In the genomic region with DNA sequence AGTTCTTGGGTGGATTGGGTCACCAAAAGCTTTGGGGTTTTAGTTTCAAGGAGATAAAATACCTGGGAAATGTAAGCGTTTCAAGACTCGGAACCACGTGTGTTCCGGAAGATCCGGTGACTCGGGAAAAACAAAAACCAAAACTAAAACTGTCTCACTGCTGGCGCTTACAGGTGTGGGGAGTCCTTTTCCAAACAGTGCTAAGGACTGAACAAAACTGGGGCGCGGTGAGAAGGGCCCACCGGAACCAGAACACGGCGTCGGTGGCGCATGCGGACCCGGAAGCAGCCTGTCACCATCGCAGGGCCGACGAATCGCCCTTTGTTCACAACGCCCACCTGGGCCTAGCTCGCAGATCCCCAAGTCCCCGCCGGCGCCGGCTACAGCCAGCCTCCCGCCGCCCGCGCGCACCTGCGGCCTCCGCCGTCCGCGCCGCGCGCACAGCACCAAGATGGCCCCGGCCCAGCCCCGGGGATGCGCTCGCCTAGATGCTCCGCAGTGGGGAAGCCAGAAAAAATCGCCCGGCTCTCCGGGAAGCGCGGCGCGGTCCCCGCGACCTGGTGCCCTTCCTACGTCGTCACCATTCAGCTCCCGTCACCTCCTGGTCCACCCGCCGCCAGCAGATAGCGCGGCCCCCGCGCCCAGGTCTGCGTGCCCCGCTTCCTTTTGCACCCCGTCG, we compare ENCODE assay signal across 8 mouse cellular contexts. TPM values are rescaled to one million over a fixed set of nuclear protein-coding genes. Genes with fewer than 3 reads are reported as not detected.
A peak's percentile ranks its signal among the peaks of the same experiment; 100 is the strongest.
DNase-seq lines count a peak whose midpoint lies in the region; ATAC-seq and TF ChIP-seq lines count a peak whose summit lies in the region.

No protein-coding gene starts in this region.

- H3K4me2 ChIP-seq in kidney, embryonic 16.5 days (replicated peaks; ENCODE audit: low read depth, low read length): peak overlapping the region; percentile 91
- H3K4me2 ChIP-seq in liver, postnatal 0 days (ENCODE audit: low read depth, low read length): peak overlapping the region; percentile 99
- peak overlapping the region; percentile 80 for H3K4me2 ChIP-seq in neural tube, embryonic 13.5 days

- peak overlapping the region; percentile 98 for H3K4me3 ChIP-seq in kidney, embryonic 16.5 days (ENCODE audit: low read length)
- peak overlapping the region; percentile 97 for H3K4me3 ChIP-seq in liver, postnatal 0 days (ENCODE audit: low read depth, low read length)
- H3K4me3 ChIP-seq in neural tube, embryonic 13.5 days: peak overlapping the region; percentile 97

- TF ChIP-seq CTCF in brain, embryonic 14.5 days (IDR thresholded peaks at IDR 0.05; ENCODE audit: borderline replicate concordance, extremely low read depth, insufficient read depth, insufficient read length): no peak
- TF ChIP-seq CTCF in liver, postnatal 0 days (IDR thresholded peaks at IDR 0.05; ENCODE audit: low read depth): no peak

- no peaks in the 10 kb centered on the region for H3K27me3 ChIP-seq in kidney, embryonic 16.5 days (ENCODE audit: insufficient read depth, low read length)
- H3K27me3 ChIP-seq in liver, postnatal 0 days (ENCODE audit: insufficient read depth, low read length): no peaks in the 10 kb centered on the region
- H3K27me3 ChIP-seq in neural tube, embryonic 13.5 days: no peaks in the 10 kb centered on the region

- TF ChIP-seq EP300 in liver, postnatal 0 days (IDR thresholded peaks at IDR 0.05; ENCODE audit: low read depth): no peak

- no peak for TF ChIP-seq POLR2A in brain, embryonic 14.5 days (IDR thresholded peaks at IDR 0.05; ENCODE audit: borderline replicate concordance, extremely low read depth, insufficient read depth, insufficient read length, poor library complexity, severe bottlenecking)

- peak; percentile 56 for DNase-seq in retina, embryonic 14.5 days (ENCODE audit: low spot score)
- DNase-seq in retina, postnatal 1 day: no peak
- DNase-seq in brain, embryonic 14.5 days (ENCODE audit: low read depth): peak; percentile 67
- peak; percentile 65 for DNase-seq in liver, postnatal 0 days
- DNase-seq in urinary bladder, adult 18-20 months (ENCODE audit: low spot score in 2 of 2): no peak

- H3K9ac ChIP-seq in kidney, embryonic 16.5 days (replicated peaks; ENCODE audit: low read length): peak overlapping the region; percentile 93
- peak overlapping the region; percentile 94 for H3K9ac ChIP-seq in liver, postnatal 0 days (replicated peaks)
- H3K9ac ChIP-seq in neural tube, embryonic 13.5 days: peak overlapping the region; percentile 94

- H3K36me3 ChIP-seq in kidney, embryonic 16.5 days (ENCODE audit: insufficient read depth, low read length): peaks cover 24% of the 10 kb centered on the region
- peaks cover 26% of the 10 kb centered on the region for H3K36me3 ChIP-seq in liver, postnatal 0 days (replicated peaks; ENCODE audit: insufficient read depth, low read length)
- H3K36me3 ChIP-seq in neural tube, embryonic 13.5 days: peaks cover 37% of the 10 kb centered on the region

- no peaks in the 10 kb centered on the region for H3K9me3 ChIP-seq in kidney, embryonic 16.5 days (ENCODE audit: low read length)
- no peaks in the 10 kb centered on the region for H3K9me3 ChIP-seq in liver, postnatal 0 days (ENCODE audit: low read length)
- no peaks in the 10 kb centered on the region for H3K9me3 ChIP-seq in neural tube, embryonic 13.5 days

- peak overlapping the region; percentile 92 for H3K27ac ChIP-seq in kidney, embryonic 16.5 days (ENCODE audit: low read length)
- H3K27ac ChIP-seq in liver, postnatal 0 days (ENCODE audit: low read depth): peak overlapping the region; percentile 98
- peak overlapping the region; percentile 99 for H3K27ac ChIP-seq in neural tube, embryonic 13.5 days (replicated peaks)

- ATAC-seq in granulocyte monocyte progenitor cell, adult 5-6 weeks (replicated peaks; ENCODE audit: poor library complexity, severe bottlenecking): 0 out of 2 replicates have a peak, but pooled peaks have one; percentile 1
- peak; percentile 40 for ATAC-seq in kidney, embryonic 16.5 days (ENCODE audit: low FRiP score, low TSS enrichment)
- ATAC-seq in liver, postnatal 0 days: peak; percentile 64
- peak; percentile 55 for ATAC-seq in neural tube, embryonic 13.5 days (ENCODE audit: low read depth)

- under 1% methylated on average over 63 of the region's 66 CpGs for WGBS in kidney, embryonic 16.5 days
- under 1% methylated on average over 66 of the region's 66 CpGs for WGBS in liver, postnatal 0 days (ENCODE audit: insufficient replicate concordance)
- under 1% methylated on average over 66 of the region's 66 CpGs for WGBS in neural tube, embryonic 13.5 days

- peaks cover 35% of the 10 kb centered on the region for H3K4me1 ChIP-seq in kidney, embryonic 16.5 days (ENCODE audit: insufficient read depth, low read length)
- H3K4me1 ChIP-seq in liver, postnatal 0 days (ENCODE audit: insufficient read depth): peaks cover 22% of the 10 kb centered on the region
- peaks cover 50% of the 10 kb centered on the region for H3K4me1 ChIP-seq in neural tube, embryonic 13.5 days (replicated peaks)

RNA-seq across cellular contexts. Expression of a gene that starts 0.5 kb away (rescaled TPM):
- polyA plus RNA-seq in brain, embryonic 14.5 days (2012; rRNA removed): 324 and 394 TPM in 2 replicates
- 385 and 398 TPM in 2 replicates for total RNA-seq in granulocyte monocyte progenitor cell, adult 5-6 weeks (2014; fragmentation: Nextera tagmentation)
- 503 and 523 TPM in 2 replicates for total RNA-seq in granulocyte monocyte progenitor cell, adult 5-6 weeks (2017)
- polyA plus RNA-seq in kidney, embryonic 16.5 days (2015; fragmentation: Nextera tagmentation; extraction: Ambion mirVana): 619 and 638 TPM in 2 replicates
- polyA plus RNA-seq in liver, postnatal 0 days (2015; fragmentation: Nextera tagmentation; extraction: Ambion mirVana): 264 and 278 TPM in 2 replicates
- polyA plus RNA-seq in neural tube, embryonic 13.5 days (2015; fragmentation: Nextera tagmentation; extraction: Ambion mirVana): 695 and 718 TPM in 2 replicates

RNA-seq across cellular contexts. Expression of a gene that starts 0.6 kb away (rescaled TPM):
- polyA plus RNA-seq in brain, embryonic 14.5 days (2012; rRNA removed): 50.2 and 73.1 TPM in 2 replicates
- total RNA-seq in granulocyte monocyte progenitor cell, adult 5-6 weeks (2014; fragmentation: Nextera tagmentation): 3.2 and 7.7 TPM in 2 replicates
- total RNA-seq in granulocyte monocyte progenitor cell, adult 5-6 weeks (2017): 2.4 and 3.6 TPM in 2 replicates
- polyA plus RNA-seq in kidney, embryonic 16.5 days (2015; fragmentation: Nextera tagmentation; extraction: Ambion mirVana): 7.0 and 7.4 TPM in 2 replicates
- polyA plus RNA-seq in liver, postnatal 0 days (2015; fragmentation: Nextera tagmentation; extraction: Ambion mirVana): 0.50 and 0.62 TPM in 2 replicates
- 44.8 and 45.2 TPM in 2 replicates for polyA plus RNA-seq in neural tube, embryonic 13.5 days (2015; fragmentation: Nextera tagmentation; extraction: Ambion mirVana)

RNA-seq across cellular contexts. Expression of a gene that starts 16.9 kb away (rescaled TPM):
- 177 TPM in 2 replicates for polyA plus RNA-seq in brain, embryonic 14.5 days (2012; rRNA removed)
- total RNA-seq in granulocyte monocyte progenitor cell, adult 5-6 weeks (2014; fragmentation: Nextera tagmentation): 11.6 and 17.2 TPM in 2 replicates
- 20.2 and 22.3 TPM in 2 replicates for total RNA-seq in granulocyte monocyte progenitor cell, adult 5-6 weeks (2017)
- 4.8 and 7.0 TPM in 2 replicates for polyA plus RNA-seq in kidney, embryonic 16.5 days (2015; fragmentation: Nextera tagmentation; extraction: Ambion mirVana)
- 1.6 and 1.7 TPM in 2 replicates for polyA plus RNA-seq in liver, postnatal 0 days (2015; fragmentation: Nextera tagmentation; extraction: Ambion mirVana)
- 19.7 and 20.6 TPM in 2 replicates for polyA plus RNA-seq in neural tube, embryonic 13.5 days (2015; fragmentation: Nextera tagmentation; extraction: Ambion mirVana)

RNA-seq across cellular contexts. Expression of a gene that starts 28.7 kb away (rescaled TPM):
- polyA plus RNA-seq in brain, embryonic 14.5 days (2012; rRNA removed): 36.3 and 39.7 TPM in 2 replicates
- total RNA-seq in granulocyte monocyte progenitor cell, adult 5-6 weeks (2014; fragmentation: Nextera tagmentation): 15.8 and 17.7 TPM in 2 replicates
- total RNA-seq in granulocyte monocyte progenitor cell, adult 5-6 weeks (2017): 13.1 and 19.1 TPM in 2 replicates
- 27.3 and 29.6 TPM in 2 replicates for polyA plus RNA-seq in kidney, embryonic 16.5 days (2015; fragmentation: Nextera tagmentation; extraction: Ambion mirVana)
- polyA plus RNA-seq in liver, postnatal 0 days (2015; fragmentation: Nextera tagmentation; extraction: Ambion mirVana): 9.6 and 9.8 TPM in 2 replicates
- 31.5 and 32.9 TPM in 2 replicates for polyA plus RNA-seq in neural tube, embryonic 13.5 days (2015; fragmentation: Nextera tagmentation; extraction: Ambion mirVana)

Comparison
In these comparisons a context has a peak if more than half of its experiments do, and no peak if none do; other contexts are left out.
1. DNase-seq: peak in retina, embryonic 14.5 days (single experiment), brain, embryonic 14.5 days (single experiment) and liver, postnatal 0 days (single experiment); none in retina, postnatal 1 day (single experiment) and urinary bladder, adult 18-20 months (0 of 2).
2. ATAC-seq: peak in every context shown above with its lines; median percentile 64 in liver, postnatal 0 days; 55 in neural tube, embryonic 13.5 days; 40 in kidney, embryonic 16.5 days; 1 in granulocyte monocyte progenitor cell, adult 5-6 weeks.
3. Peak in every context shown above with its lines, with median percentiles within 50 percentile points of each other: H3K27ac ChIP-seq, H3K4me2 ChIP-seq, H3K4me3 ChIP-seq and H3K9ac ChIP-seq.